Mouse (Mus musculus) CD4-positive, CD25-positive, alpha-beta regulatory T cell, adult 9 weeks (primary cell): Measurements from ENCODE around the gene Cnih1. TPM values are rescaled to one million over a fixed set of nuclear protein-coding genes. Genes with fewer than 3 reads are reported as not detected.

Experiments used
- polyA plus RNA-seq: library from polyadenylated mRNA; unstranded; fragments of 100-300 nt; shearing (Covaris generic); gene quantifications from one replicate; pipeline ENCODE4 v1.2.1, GENCODE M21; 2017

The Cnih1 gene
- polyA plus RNA-seq: 95.5 TPM

DNA sequence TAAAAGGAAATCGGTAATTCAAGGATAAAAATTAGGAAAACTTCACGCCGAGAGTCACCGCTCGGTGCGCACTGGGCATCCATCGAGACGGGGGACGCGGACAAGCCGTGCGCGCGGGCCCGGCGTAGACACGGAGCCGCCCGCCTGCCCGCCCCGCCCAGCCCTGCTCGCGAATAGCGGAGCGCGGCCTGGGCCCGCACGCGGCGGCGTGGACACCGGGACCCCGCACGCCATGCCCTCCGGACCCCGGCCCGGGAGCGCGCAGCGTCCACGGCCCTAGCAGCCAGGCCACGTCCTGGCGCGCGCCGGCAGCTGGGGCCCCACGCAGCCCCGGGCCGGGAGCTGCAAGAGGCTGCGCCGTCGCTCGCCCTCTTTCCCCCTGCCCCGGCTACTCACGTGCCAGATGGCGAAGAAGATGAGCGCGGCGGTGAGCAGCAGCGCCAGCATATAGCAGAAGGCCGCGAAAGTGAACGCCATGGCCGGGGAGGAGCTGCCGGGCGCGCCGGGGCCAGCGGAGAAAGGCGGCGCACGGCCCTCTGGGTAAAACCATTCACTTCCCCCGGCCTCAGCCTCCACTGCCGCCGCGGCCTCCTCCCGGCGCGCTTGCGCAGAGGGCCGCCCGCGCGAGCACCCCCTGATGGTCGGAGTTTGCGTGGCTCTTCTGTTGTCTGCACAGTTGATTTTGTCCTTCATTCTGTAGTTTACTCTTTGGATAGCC, at the start of gene Cnih1:
Cnih1 (minus strand) TSS at position 625 of the 718 bp plus-strand sequence.

DNA sequence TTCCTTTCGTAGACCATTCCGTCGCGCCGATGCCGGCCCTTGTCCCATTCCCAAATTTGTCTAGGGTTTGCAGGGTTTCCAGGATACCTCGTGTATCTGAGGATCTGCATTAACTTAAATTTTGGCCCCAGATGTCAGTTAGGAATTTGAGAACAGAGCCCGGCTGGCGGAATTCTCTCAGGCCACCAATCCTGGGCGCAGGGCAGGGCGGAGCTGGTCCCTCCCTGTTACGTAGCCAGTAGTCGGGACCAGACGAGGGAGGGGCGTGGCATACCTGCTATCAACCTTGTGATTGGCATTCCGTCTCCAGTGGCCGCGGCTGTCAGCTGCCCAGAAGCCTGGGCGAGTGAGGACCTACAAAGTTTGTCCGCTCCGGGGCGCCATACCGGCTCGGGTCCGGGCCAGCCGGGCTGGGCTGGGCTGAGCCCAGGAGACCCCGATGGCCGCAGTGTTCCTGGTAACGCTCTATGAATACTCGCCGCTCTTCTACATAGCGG, 43.7 kb upstream of the Cnih1 start, which contains the start of gene Cgrrf1:
Cgrrf1 (plus strand) TSS at position 289 of the 497 bp plus-strand sequence.

DNA sequence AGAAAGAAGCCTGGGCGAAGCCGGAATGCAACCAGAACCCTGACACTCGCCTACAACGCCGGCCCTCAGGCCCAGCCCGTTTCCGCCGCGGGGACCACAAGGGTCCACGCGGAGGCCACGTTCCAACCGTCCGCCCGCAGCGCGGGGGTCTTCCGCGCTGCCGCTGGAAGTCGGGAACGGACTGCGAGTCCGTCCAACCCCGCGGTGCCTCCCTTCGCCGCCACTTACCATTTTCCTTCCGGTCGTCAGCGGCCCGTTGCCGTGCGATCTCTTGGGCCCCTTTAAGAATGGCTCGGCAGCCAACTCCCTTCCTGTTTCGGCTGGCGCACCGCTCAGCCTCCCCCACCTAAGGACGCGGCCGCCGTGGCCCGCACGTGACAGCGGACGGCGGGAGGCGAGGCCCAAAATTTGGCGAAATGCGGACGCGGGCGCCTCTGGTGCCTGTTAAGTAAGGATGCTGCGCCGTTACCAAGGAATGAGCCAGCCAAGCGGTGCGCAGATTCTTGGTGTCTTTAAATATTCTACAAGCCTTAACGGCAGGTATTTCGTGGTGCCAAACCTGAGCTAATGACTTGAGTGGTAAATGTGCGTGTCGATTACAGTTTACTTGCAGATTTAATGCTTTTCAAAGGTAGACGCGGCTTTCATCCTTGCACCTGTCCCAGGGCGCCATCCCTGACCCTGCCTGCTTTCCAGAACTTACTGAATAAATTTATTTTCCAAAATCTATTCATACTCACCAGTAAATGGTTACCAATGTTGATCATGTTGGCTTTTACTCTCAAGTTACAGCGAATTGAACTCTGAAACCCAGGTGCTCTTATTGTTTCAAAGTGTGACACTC, 33.9 kb upstream of the Cnih1 start, which contains the start of gene Gmfb:
Gmfb (minus strand) TSS at position 370 of the 844 bp plus-strand sequence.

GRCm38 (mm10) chr14:46760355-46761029, 27.7 kb downstream of the Cnih1 start, which contains the start of gene Cdkn3:
Gene Cdkn3 (plus strand): TSS chr14:46760541.

Other genes starting within 250 kb of the Cnih1 start
- gene Cdkn3, start 27.9 kb downstream of the Cnih1 start, polyA plus RNA-seq: 3.4 TPM
- 111 TPM for gene Gmfb, start 33.8 kb upstream of the Cnih1 start, polyA plus RNA-seq
- 18.0 TPM for gene Cgrrf1, start 43.7 kb upstream of the Cnih1 start, polyA plus RNA-seq
- gene Samd4, start 94.4 kb upstream of the Cnih1 start, polyA plus RNA-seq: 0.24 TPM